Mouse (Mus musculus): Measurements from ENCODE around the gene Higd2a. TPM values are rescaled to one million over a fixed set of nuclear protein-coding genes. Genes with fewer than 3 reads are reported as not detected.
A peak's percentile ranks its signal among the peaks of the same experiment; 100 is the strongest.

Gene Higd2a
- total and polyA plus RNA-seq, 3 experiments = 51.6 to 106 (median 86.0) TPM

GRCm38 (mm10) chr13:54577652-54578507, 12.1 kb upstream of the Higd2a start:
- peaks cover 13 to 21% of the 10 kb centered on the region in 2 experiments; a peak in 3 of 4 replicates for H3K4me1 ChIP-seq (ENCODE audit: control insufficient read depth in 1 of 2, insufficient read depth in 2 of 2)
- H3K27me3 ChIP-seq (replicated peaks) = peaks cover 9% of the 10 kb centered on the region
- H3K27ac ChIP-seq (ENCODE audit: insufficient read depth, low read depth) = no peak overlapping the region; the same call in 1 of the 2 replicates
- no peak overlapping the region; the same call in 1 of the 2 replicates for H3K9ac ChIP-seq (ENCODE audit: insufficient read depth, low read depth)
- no peaks in the 10 kb centered on the region for H3K79me2 ChIP-seq (replicated peaks; ENCODE audit: control insufficient read depth, extremely low read depth, insufficient read depth, poor library complexity, severe bottlenecking)
- in situ Hi-C loops (cut with MboI; ENCODE audit: low pct_ligation_motif_present, low pct_unique_long_range_greater_than_20kb, low sequenced_read_pairs) = no loop called here
- dilution Hi-C loops (cut with MboI; ENCODE audit: extremely low pct_ligation_motif_present, extremely low pct_unique_long_range_greater_than_20kb, low sequenced_read_pairs) = no loop called here
- no peak overlapping the region for H3K4me3 ChIP-seq (replicated peaks in 1 of 3; ENCODE audit: low read depth in 2 of 3, low read length in 2 of 3, poor library complexity in 1 of 3)
- 0 out of 2 replicates have a peak overlapping the region, but pooled peaks have one; percentile 7 for H3K4me2 ChIP-seq (ENCODE audit: insufficient read depth, low read depth, poor library complexity, severe bottlenecking)
- H3K9me3 ChIP-seq (replicated peaks; ENCODE audit: low read length) = no peaks in the 10 kb centered on the region
- TF ChIP-seq KAT2A (IDR thresholded peaks at IDR 0.05; ENCODE audit: insufficient replicate concordance, low read length) (no peak), E2F4 (IDR thresholded peaks at IDR 0.05; ENCODE audit: insufficient replicate concordance, low read depth, low read length) (no peak), POLR2A (IDR thresholded peaks at IDR 0.05; ENCODE audit: low read depth, low read length) (no peak), ZNF384 (IDR thresholded peaks at IDR 0.05; ENCODE audit: low read depth, low read length) (no peak), TBP (conservative IDR thresholded peaks at IDR 0.05; ENCODE audit: low read depth, low read length) (no peak), SIN3A (IDR thresholded peaks at IDR 0.05; ENCODE audit: low read length) (no peak), ZC3H11A (IDR thresholded peaks at IDR 0.05; ENCODE audit: low read depth, low read length) (no peak), IRF4 (IDR thresholded peaks at IDR 0.05; ENCODE audit: low read depth, low read length) (peak; percentile 81), POLR2AphosphoS2 (IDR thresholded peaks at IDR 0.05; ENCODE audit: low read depth, low read length) (no peak), NELFE (IDR thresholded peaks at IDR 0.05; ENCODE audit: low read depth, low read length) (no peak), BHLHE40 (IDR thresholded peaks at IDR 0.05; ENCODE audit: low read depth, low read length) (peak; percentile 71), USF2 (conservative IDR thresholded peaks at IDR 0.05; ENCODE audit: low read depth, low read length) (no peak), MAX (IDR thresholded peaks at IDR 0.05; ENCODE audit: low read length) (no peak), PAX5 (IDR thresholded peaks at IDR 0.05; ENCODE audit: low read length) (no peak), NRF1 (IDR thresholded peaks at IDR 0.05; ENCODE audit: low read depth, low read length) (peak; percentile 77), USF1 (IDR thresholded peaks at IDR 0.05; ENCODE audit: low read depth, low read length) (no peak), CHD1 (IDR thresholded peaks at IDR 0.05; ENCODE audit: low read depth, low read length) (no peak), MAFK (IDR thresholded peaks at IDR 0.05; ENCODE audit: insufficient replicate concordance, low read length) (no peak), CTCF (conservative IDR thresholded peaks at IDR 0.05 in 1 of 2, IDR thresholded peaks at IDR 0.05 in 1 of 2; ENCODE audit: low read depth in 2 of 2, low read length in 2 of 2) (no peak), ELF1 (IDR thresholded peaks at IDR 0.05; ENCODE audit: low read depth, low read length) (no peak), ZKSCAN1 (IDR thresholded peaks at IDR 0.05; ENCODE audit: borderline replicate concordance, low read depth, low read length) (peak; percentile 38; the same call in 1 of the 2 replicates), MAZ (IDR thresholded peaks at IDR 0.05; ENCODE audit: low read depth, low read length) (no peak), RAD21 (IDR thresholded peaks at IDR 0.05; ENCODE audit: low read depth, low read length) (no peak), MEF2A (IDR thresholded peaks at IDR 0.05; ENCODE audit: borderline replicate concordance, low read depth, low read length) (no peak), SMC3 (IDR thresholded peaks at IDR 0.05; ENCODE audit: low read depth, low read length) (no peak), EP300 (IDR thresholded peaks at IDR 0.05; ENCODE audit: low read length) (peak; percentile 73), CHD2 (IDR thresholded peaks at IDR 0.05; ENCODE audit: low read length) (no peak), MYC (IDR thresholded peaks at IDR 0.05; ENCODE audit: low read depth, low read length) (no peak), MXI1 (IDR thresholded peaks at IDR 0.05; ENCODE audit: low read depth, low read length) (no peak), JUN (IDR thresholded peaks at IDR 0.05; ENCODE audit: insufficient read depth, low read depth, low read length) (no peak)
- peak; percentile 29 for DNase-seq (ENCODE audit: extremely low read depth)
- H3K36me3 ChIP-seq (replicated peaks in 1 of 2; ENCODE audit: control insufficient read depth in 1 of 2, insufficient read depth in 1 of 2, low read length in 1 of 2) = peaks cover 19 to 38% of the 10 kb centered on the region in 2 experiments

Measured in CH12.LX (cell line).